Mouse (Mus musculus) forebrain, postnatal 0 days (tissue): ENCODE data around the gene Tmcc3. TPM values are rescaled to one million over a fixed set of nuclear protein-coding genes. Genes with fewer than 3 reads are reported as not detected.

Experiments used
- ATAC-seq: fragments of 200-750 bp; cut with Nextera tagmentation; 2 replicates; pipeline ENCODE4 v1.8.0; 2017; ENCODE audit warnings: mild to moderate bottlenecking, moderate library complexity
- DNase-seq: peaks from one replicate; pipeline ENCODE4 v3.0.0-alpha.2; 2015
- H3K27ac ChIP-seq: fragments of 300-500 bp; sonication (generic); 2 replicates; pipeline ENCODE4 v1.5.1; 2014; ENCODE audit warnings: low read depth, mild to moderate bottlenecking, antibody characterized with exemption, low read length, moderate library complexity, mixed read lengths
- H3K27me3 ChIP-seq: fragments of 300-500 bp; sonication (generic); 2 replicates; pipeline ENCODE4 v1.6.1; 2014; ENCODE audit warnings: mild to moderate bottlenecking, low read length, mixed read lengths; ENCODE audit not compliant: insufficient read depth
- H3K36me3 ChIP-seq: fragments of 300-500 bp; sonication (generic); 2 replicates; pipeline ENCODE4 v1.6.1; 2014; ENCODE audit warnings: mild to moderate bottlenecking, moderate library complexity; ENCODE audit not compliant: insufficient read depth
- H3K4me1 ChIP-seq: fragments of 300-500 bp; sonication (generic); 2 replicates; pipeline ENCODE4 v1.6.1; 2014; ENCODE audit warnings: antibody characterized with exemption; ENCODE audit not compliant: insufficient read depth
- H3K4me2 ChIP-seq: fragments of 300-500 bp; sonication (generic); 2 replicates; pipeline ENCODE4 v1.6.1; 2014; ENCODE audit warnings: low read depth, mild to moderate bottlenecking, moderate library complexity
- H3K4me3 ChIP-seq: fragments of 300-500 bp; sonication (generic); 2 replicates; pipeline ENCODE4 v1.5.1; 2014; ENCODE audit warnings: low read depth, low read length, mixed read lengths
- H3K9ac ChIP-seq: fragments of 300-500 bp; sonication (generic); 2 replicates; pipeline ENCODE4 v1.6.1; 2014; ENCODE audit warnings: mild to moderate bottlenecking
- H3K9me3 ChIP-seq: fragments of 300-500 bp; sonication (generic); 2 replicates; pipeline ENCODE4 v1.6.1; 2016; ENCODE audit warnings: low read length
- CTCF ChIP-seq: sonication (generic); IDR thresholded peaks from 2 replicates; pipeline ENCODE4 v1.5.1; 2016; ENCODE audit warnings: antibody characterized with exemption, control low read depth, low read depth
- WGBS: fragments of 180-500 bp; shearing (Covaris S2); extraction: QIAGEN DNeasy Blood & Tissue Kit; methylation state at CpG from one replicate; pipeline ENCODE4 v1.1.7; 2014; 5-methylcytosine and 5-hydroxymethylcytosine counted together
- polyA plus RNA-seq: library from polyadenylated mRNA; unstranded; fragments of >200 nt; fragmentation: Nextera tagmentation; extraction: Ambion mirVana; gene quantifications from 2 replicates; pipeline ENCODE4 v1.2.1, GENCODE M21; 2015
- total RNA-seq: library from RNA; depleted of rRNA; stranded (reverse); fragments of >200 nt; gene quantifications from 2 replicates; pipeline ENCODE4 v1.2.3, GENCODE M21; 2014

Tmcc3 gene
- total and polyA plus RNA-seq, 2 experiments from 2014 or later, result 7.5 to 10.2 TPM

DNA sequence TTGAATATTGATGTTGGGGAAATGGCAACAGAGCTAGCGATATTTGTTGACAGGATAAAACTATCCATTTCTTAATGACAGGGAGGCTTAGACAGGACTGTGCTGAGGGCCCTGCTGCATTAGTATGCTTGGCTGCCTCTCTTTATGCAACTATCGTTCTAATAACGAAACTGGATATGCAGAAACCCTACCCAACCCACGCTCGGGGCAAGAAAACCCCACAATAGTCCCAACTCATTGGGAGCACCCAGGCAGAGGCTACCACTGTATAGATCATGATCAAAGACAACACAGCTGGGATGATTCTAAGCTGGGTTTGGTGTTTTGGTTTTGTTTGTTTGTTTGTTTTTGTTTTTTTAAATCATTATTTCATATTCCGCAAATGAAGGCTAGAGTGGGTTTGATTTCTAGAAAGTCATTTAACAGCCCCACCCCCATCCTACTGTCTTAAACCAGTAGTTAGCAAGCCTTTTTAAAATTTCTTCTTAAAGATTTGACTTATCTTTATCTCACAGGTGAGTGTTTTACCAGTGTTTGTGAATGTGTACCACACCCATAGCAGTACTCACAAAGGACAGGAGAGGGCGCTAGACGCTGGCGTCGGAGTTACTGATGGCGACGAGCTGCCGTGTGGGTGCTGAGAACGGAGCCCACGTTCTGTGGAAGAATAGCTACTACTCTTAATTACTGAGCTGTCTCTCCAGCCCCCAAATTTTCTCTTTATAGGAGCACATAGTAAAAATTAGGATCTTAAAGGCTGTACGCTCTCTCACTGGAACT, 20.8 kb downstream of the Tmcc3 start:
- TF ChIP-seq CTCF, result peak; percentile 16; the same call in 1 of the 2 replicates
- H3K9ac ChIP-seq, result no peak overlapping the region
- no peaks in the 10 kb centered on the region for H3K27me3 ChIP-seq
- H3K27ac ChIP-seq, result no peak overlapping the region
- no peaks in the 10 kb centered on the region for H3K36me3 ChIP-seq
- WGBS, result 78% methylated on average over 16 of the region's 16 CpGs
- H3K4me1 ChIP-seq, result no peaks in the 10 kb centered on the region
- H3K4me3 ChIP-seq, result no peak overlapping the region
- DNase-seq (no peak), ATAC-seq (no peak)
- no peak overlapping the region for H3K4me2 ChIP-seq
- no peaks in the 10 kb centered on the region for H3K9me3 ChIP-seq

DNA sequence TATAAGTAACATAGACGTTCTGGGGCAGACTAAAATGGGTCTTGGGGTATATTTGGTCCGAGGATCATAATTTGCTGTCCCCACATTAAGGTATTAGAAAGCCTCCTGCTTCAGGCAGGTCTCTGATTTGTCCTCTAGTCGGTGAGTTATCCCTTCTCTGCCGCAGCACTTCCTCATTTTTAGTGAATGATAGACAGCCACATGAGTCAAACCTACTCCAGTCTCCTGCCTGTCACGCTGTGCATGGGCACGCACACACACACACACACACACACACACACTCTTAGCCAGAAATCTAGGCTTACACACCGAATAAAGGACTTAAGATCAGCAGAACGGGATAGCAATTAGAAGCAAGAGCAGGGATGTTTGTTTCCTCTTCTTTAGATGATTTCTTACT, 21.6 kb downstream of the Tmcc3 start:
- Histone ChIP-seq H3K4me2 (no peak overlapping the region), H3K9ac (no peak overlapping the region), H3K27me3 (no peaks in the 10 kb centered on the region), H3K4me1 (no peaks in the 10 kb centered on the region), H3K4me3 (no peak overlapping the region), H3K27ac (no peak overlapping the region), H3K36me3 (no peaks in the 10 kb centered on the region), H3K9me3 (no peaks in the 10 kb centered on the region)
- 85% methylated on average over 8 of the region's 8 CpGs for WGBS
- TF ChIP-seq CTCF, result no peak
- DNase-seq (no peak), ATAC-seq (no peak)

- no peak overlapping the region for H3K9ac ChIP-seq
- ATAC-seq (no peak), DNase-seq (no peak)
- no peak for TF ChIP-seq CTCF
- H3K27ac ChIP-seq, result no peak overlapping the region
- H3K9me3 ChIP-seq, result no peaks in the 10 kb centered on the region
- no peak overlapping the region for H3K4me2 ChIP-seq
- no peaks in the 10 kb centered on the region for H3K4me1 ChIP-seq
- H3K36me3 ChIP-seq, result no peaks in the 10 kb centered on the region
- 82% methylated on average over 10 of the region's 10 CpGs for WGBS
- H3K4me3 ChIP-seq, result no peak overlapping the region
- no peaks in the 10 kb centered on the region for H3K27me3 ChIP-seq
Observed at GRCm38 (mm10) chr10:94335047-94335446, 23.3 kb downstream of the Tmcc3 start.

- Histone ChIP-seq H3K9me3 (no peaks in the 10 kb centered on the region), H3K4me3 (no peak overlapping the region), H3K4me1 (no peaks in the 10 kb centered on the region), H3K27ac (no peak overlapping the region), H3K4me2 (no peak overlapping the region), H3K27me3 (no peaks in the 10 kb centered on the region), H3K36me3 (no peaks in the 10 kb centered on the region), H3K9ac (no peak overlapping the region)
- DNase-seq (no peak), ATAC-seq (no peak)
- WGBS, result 92% methylated on average over 6 of the region's 6 CpGs
- TF ChIP-seq CTCF, result no peak
Observed at GRCm38 (mm10) chr10:94336071-94336470, 24.3 kb downstream of the Tmcc3 start.

GRCm38 (mm10) chr10:94341501-94341900, 29.8 kb downstream of the Tmcc3 start:
- TF ChIP-seq CTCF, result no peak
- H3K27ac ChIP-seq, result no peak overlapping the region
- H3K36me3 ChIP-seq, result no peaks in the 10 kb centered on the region
- no peaks in the 10 kb centered on the region for H3K4me1 ChIP-seq
- no peak overlapping the region for H3K9ac ChIP-seq
- peak overlapping the region; percentile 10; the same call in 1 of the 2 replicates for H3K4me2 ChIP-seq
- no peaks in the 10 kb centered on the region for H3K9me3 ChIP-seq
- ATAC-seq (no peak), DNase-seq (no peak)
- no peak overlapping the region for H3K4me3 ChIP-seq
- 73% methylated on average over 17 of the region's 17 CpGs for WGBS
- H3K27me3 ChIP-seq, result no peaks in the 10 kb centered on the region

GRCm38 (mm10) chr10:94342256-94342655, 30.5 kb downstream of the Tmcc3 start:
- H3K4me3 ChIP-seq, result no peak overlapping the region
- no peak for TF ChIP-seq CTCF
- no peaks in the 10 kb centered on the region for H3K27me3 ChIP-seq
- H3K4me1 ChIP-seq, result no peaks in the 10 kb centered on the region
- H3K27ac ChIP-seq, result no peak overlapping the region
- no peaks in the 10 kb centered on the region for H3K9me3 ChIP-seq
- WGBS, result 61% methylated on average over 7 of the region's 7 CpGs
- no peak for ATAC-seq
- H3K9ac ChIP-seq, result no peak overlapping the region
- no peaks in the 10 kb centered on the region for H3K36me3 ChIP-seq
- no peak overlapping the region for H3K4me2 ChIP-seq
- DNase-seq, result no peak

GRCm38 (mm10) chr10:94343581-94343980, 31.8 kb downstream of the Tmcc3 start:
- H3K9me3 ChIP-seq, result no peaks in the 10 kb centered on the region
- H3K27ac ChIP-seq, result no peak overlapping the region
- H3K9ac ChIP-seq, result no peak overlapping the region
- no peak overlapping the region for H3K4me2 ChIP-seq
- H3K4me3 ChIP-seq, result no peak overlapping the region
- H3K4me1 ChIP-seq, result no peaks in the 10 kb centered on the region
- TF ChIP-seq CTCF, result no peak
- ATAC-seq (no peak), DNase-seq (no peak)
- no peaks in the 10 kb centered on the region for H3K27me3 ChIP-seq
- 72% methylated on average over 7 of the region's 7 CpGs for WGBS
- H3K36me3 ChIP-seq, result no peaks in the 10 kb centered on the region
